Mouse (Mus musculus): ENCODE results near the gene Zfp36. TPM values are rescaled to one million over a fixed set of nuclear protein-coding genes. Genes with fewer than 3 reads are reported as not detected.

Zfp36 gene
- 49.3 and 49.5 TPM in 2 replicates for polyA plus RNA-seq (2015; fragmentation: Nextera tagmentation; extraction: Ambion mirVana)

DNA sequence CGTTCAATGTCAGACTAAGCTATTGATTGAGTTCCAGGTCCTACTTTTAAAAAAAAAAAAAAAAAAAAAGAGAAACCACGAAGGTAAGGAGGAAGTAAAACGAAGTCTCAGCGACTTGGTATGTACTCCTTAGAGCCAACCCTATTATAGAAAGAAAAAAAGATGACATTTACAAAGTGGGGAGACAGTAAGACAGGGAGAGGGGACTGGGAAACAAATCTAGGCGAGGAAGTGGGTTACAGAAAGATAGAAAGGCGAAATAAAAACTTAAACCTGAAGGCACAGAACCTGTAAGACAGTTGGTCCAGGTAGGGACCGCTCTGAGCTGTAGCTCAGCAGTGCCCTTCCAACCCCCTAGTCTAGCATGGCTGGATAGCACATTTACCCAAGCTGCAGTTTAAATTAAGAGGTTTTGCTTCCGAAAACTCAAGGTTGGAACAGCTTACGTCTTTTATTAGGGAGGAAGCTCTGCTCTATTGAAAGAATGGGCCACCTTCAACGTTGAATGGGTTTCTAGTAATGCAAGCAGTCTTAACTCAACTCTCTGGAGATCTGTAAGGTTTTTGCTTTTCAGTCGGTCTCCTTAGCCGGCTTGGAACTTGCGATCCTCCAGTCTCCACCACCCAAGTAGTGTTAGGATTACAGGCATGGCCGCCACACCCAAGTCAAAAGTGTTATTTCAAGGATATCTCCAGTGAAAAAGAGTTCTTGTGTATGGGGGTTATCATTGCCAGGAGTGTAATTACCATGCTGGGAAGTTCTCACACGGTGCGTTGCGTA is at the start of gene Zfp36:
Gene Zfp36, minus strand, starts transcription at position 17 of the 780 bp plus-strand sequence.

GRCm38 (mm10) chr7:28392429-28393271 is 12.6 kb upstream of the Zfp36 start, which contains the start of the genes Med29 and Paf1:
Gene Med29 (minus strand): TSS chr7:28392708.
Gene Paf1 (plus strand): TSS chr7:28392951.

GRCm38 (mm10) chr7:28372251-28373108 is 7.6 kb downstream of the Zfp36 start, which contains the start of gene Plekhg2:
Gene Plekhg2 (minus strand): TSS chr7:28372599.

DNA sequence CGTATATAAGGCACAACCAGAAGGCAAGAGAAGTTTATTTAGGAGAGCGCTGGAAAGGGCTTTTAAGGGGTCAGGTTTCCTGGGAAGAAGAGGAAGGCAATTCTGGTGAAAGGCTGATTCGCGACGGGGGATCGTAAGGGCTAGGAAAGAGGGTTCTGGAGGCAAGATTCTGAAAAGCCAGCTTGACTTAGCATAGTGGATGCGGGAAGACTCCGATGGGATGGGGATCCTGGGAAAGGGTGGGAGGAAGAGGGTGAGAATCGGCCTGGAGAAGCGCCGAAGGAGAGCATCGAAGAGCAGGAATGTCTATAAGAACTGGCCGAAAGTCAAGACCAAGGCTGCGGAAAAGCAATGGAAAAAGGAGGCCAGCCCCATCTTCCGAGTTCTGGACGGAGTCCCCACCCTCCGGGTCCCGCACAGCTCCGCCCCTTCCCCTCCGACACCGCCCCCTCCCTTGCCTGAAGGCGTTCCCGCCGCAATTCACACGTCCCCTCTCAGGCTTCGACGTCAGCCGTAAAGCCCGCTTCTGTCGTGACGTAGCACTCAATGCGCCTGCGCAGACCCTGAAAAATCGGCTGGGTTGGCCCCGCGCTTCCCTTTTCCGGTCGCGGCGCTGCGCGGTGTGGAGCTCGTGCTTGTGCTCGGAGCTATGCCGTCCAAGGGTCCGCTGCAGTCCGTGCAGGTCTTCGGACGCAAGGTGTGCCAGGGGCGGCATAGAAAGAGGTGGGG is 29.7 kb downstream of the Zfp36 start, which contains the start of gene Rps16:
Gene Rps16, plus strand, starts transcription at position 498 of the 729 bp plus-strand sequence.

DNA sequence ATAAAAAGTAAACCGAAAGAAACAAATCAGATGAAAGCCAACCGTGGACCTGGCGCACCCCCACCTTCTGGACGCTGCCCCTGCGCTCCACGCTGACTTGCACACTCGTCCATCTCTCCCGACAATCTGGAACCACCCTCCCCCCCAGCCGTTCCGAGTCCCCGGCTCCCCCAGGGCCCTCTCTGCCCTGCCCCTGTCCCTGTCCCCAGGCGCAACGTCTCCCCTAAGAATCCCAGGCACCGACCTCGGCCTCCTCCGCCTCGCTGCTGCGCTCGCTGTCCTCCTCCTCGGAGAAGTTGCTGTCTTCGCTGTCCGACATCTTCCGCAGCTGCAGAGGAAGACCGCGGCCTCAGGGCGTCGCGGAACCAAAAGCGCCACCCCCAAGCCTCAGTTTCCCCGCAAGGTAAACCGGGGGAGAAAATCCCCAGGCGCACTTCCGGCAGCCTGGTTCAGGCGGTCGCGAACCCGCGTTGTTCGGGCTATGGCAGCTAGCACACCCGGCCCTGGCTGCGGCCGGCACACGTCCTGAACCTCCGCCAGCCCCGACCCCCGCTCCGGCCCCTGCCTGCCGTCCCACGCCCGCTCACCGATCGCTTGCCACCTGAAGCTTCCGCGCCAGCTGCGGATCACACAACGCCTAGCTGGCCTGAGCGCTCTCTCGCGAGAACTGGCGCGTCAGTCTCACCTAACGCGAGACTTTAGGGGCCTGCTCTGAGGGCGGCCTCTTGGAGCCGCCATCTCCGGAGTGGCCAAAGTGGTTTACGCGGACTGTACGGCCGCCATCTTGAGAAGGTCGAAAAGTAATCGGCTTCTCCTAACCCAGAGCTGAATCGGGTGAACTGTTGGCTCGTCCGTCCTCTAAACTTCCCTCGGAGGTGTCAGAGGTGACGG is 41.7 kb downstream of the Zfp36 start, which contains the start of gene Supt5:
Gene Supt5, minus strand, starts transcription at position 639 of the 891 bp plus-strand sequence.

Other genes with a start within 250 kb of the Zfp36 start
- gene Fbl, start 210.5 kb downstream of the Zfp36 start, polyA plus RNA-seq (2015; fragmentation: Nextera tagmentation; extraction: Ambion mirVana): 56.9 and 59.0 TPM in 2 replicates
- 5.0 and 7.3 TPM in 2 replicates for gene Dyrk1b, start 200.8 kb downstream of the Zfp36 start, polyA plus RNA-seq (2015; fragmentation: Nextera tagmentation; extraction: Ambion mirVana)
- gene Eid2, start 112.4 kb downstream of the Zfp36 start, polyA plus RNA-seq (2015; fragmentation: Nextera tagmentation; extraction: Ambion mirVana): 2.6 and 4.0 TPM in 2 replicates
- 7.9 and 9.2 TPM in 2 replicates for gene Eid2b, start 102.5 kb downstream of the Zfp36 start, polyA plus RNA-seq (2015; fragmentation: Nextera tagmentation; extraction: Ambion mirVana)
- 0.37 TPM in 1 of 2 replicates, not detected in the other for gene Selenov, start 89.1 kb downstream of the Zfp36 start, polyA plus RNA-seq (2015; fragmentation: Nextera tagmentation; extraction: Ambion mirVana)
- 0.17 TPM in 1 of 2 replicates, not detected in the other for gene Dll3, start 78.0 kb downstream of the Zfp36 start, polyA plus RNA-seq (2015; fragmentation: Nextera tagmentation; extraction: Ambion mirVana)
- gene Timm50, start 68.2 kb downstream of the Zfp36 start, polyA plus RNA-seq (2015; fragmentation: Nextera tagmentation; extraction: Ambion mirVana): 59.0 and 64.6 TPM in 2 replicates
- gene Supt5, start 41.5 kb downstream of the Zfp36 start, polyA plus RNA-seq (2015; fragmentation: Nextera tagmentation; extraction: Ambion mirVana): 43.2 and 47.1 TPM in 2 replicates
- gene Rps16, start 29.6 kb downstream of the Zfp36 start, polyA plus RNA-seq (2015; fragmentation: Nextera tagmentation; extraction: Ambion mirVana): 718 and 753 TPM in 2 replicates
- 47.1 and 61.8 TPM in 2 replicates for gene Plekhg2, start 7.7 kb downstream of the Zfp36 start, polyA plus RNA-seq (2015; fragmentation: Nextera tagmentation; extraction: Ambion mirVana)
- 31.0 and 32.3 TPM in 2 replicates for gene Med29, start 12.5 kb upstream of the Zfp36 start, polyA plus RNA-seq (2015; fragmentation: Nextera tagmentation; extraction: Ambion mirVana)
- gene Paf1, start 12.7 kb upstream of the Zfp36 start, polyA plus RNA-seq (2015; fragmentation: Nextera tagmentation; extraction: Ambion mirVana): 59.8 and 81.5 TPM in 2 replicates
- gene Gmfg, start 57.2 kb upstream of the Zfp36 start, polyA plus RNA-seq (2015; fragmentation: Nextera tagmentation; extraction: Ambion mirVana): 15.1 and 21.8 TPM in 2 replicates
- gene Lrfn1, start 71.7 kb upstream of the Zfp36 start, polyA plus RNA-seq (2015; fragmentation: Nextera tagmentation; extraction: Ambion mirVana): 1.3 and 1.4 TPM in 2 replicates
- not detected in 2 replicates for gene Ifnl2, start 130.2 kb upstream of the Zfp36 start, polyA plus RNA-seq (2015; fragmentation: Nextera tagmentation; extraction: Ambion mirVana)
- not detected in 2 replicates for gene Ifnl3, start 142.6 kb upstream of the Zfp36 start, polyA plus RNA-seq (2015; fragmentation: Nextera tagmentation; extraction: Ambion mirVana)
- gene Sycn, start 160.6 kb upstream of the Zfp36 start, polyA plus RNA-seq (2015; fragmentation: Nextera tagmentation; extraction: Ambion mirVana): not detected in 2 replicates
- 0.24 and 0.51 TPM in 2 replicates for gene Nccrp1, start 167.0 kb upstream of the Zfp36 start, polyA plus RNA-seq (2015; fragmentation: Nextera tagmentation; extraction: Ambion mirVana)
- gene Samd4b, start 217.9 kb upstream of the Zfp36 start, polyA plus RNA-seq (2015; fragmentation: Nextera tagmentation; extraction: Ambion mirVana): 14.6 and 20.1 TPM in 2 replicates
- 24.3 and 28.8 TPM in 2 replicates for gene Pak4, start 217.9 kb upstream of the Zfp36 start, polyA plus RNA-seq (2015; fragmentation: Nextera tagmentation; extraction: Ambion mirVana)